Comparison of ENCODE assay signal across 8 mouse cellular contexts in genomic region chr2:152406126-152406525, GRCm38 (mm10). TPM values are rescaled to one million over a fixed set of nuclear protein-coding genes. Genes with fewer than 3 reads are reported as not detected.
A peak's percentile ranks its signal among the peaks of the same experiment; 100 is the strongest.
DNase-seq lines count a peak whose midpoint lies in the region; ATAC-seq and TF ChIP-seq lines count a peak whose summit lies in the region.

No protein-coding gene starts in this region.

- no peaks in the 10 kb centered on the region for H3K36me3 ChIP-seq in CH12.LX (replicated peaks in 1 of 2; ENCODE audit: control insufficient read depth in 1 of 2, insufficient read depth in 1 of 2, low read length in 1 of 2)
- H3K36me3 ChIP-seq in forebrain, embryonic 11.5 days (ENCODE audit: control insufficient read depth, insufficient read depth, low read length), result no peaks in the 10 kb centered on the region
- H3K36me3 ChIP-seq in heart, embryonic 16.5 days (ENCODE audit: control insufficient read depth, insufficient read depth), result no peaks in the 10 kb centered on the region
- H3K36me3 ChIP-seq in liver, embryonic 14.5 days (replicated peaks; ENCODE audit: control insufficient read depth, insufficient read depth, low read depth), result no peaks in the 10 kb centered on the region
- H3K36me3 ChIP-seq in neural tube, embryonic 12.5 days, result no peaks in the 10 kb centered on the region
- H3K36me3 ChIP-seq in stomach, postnatal 0 days (ENCODE audit: control insufficient read depth, insufficient read depth, low read length), result no peaks in the 10 kb centered on the region

- DNase-seq in CH12.LX (ENCODE audit: extremely low read depth), result peak; percentile 80
- DNase-seq in c-Kit-positive CD71-positive TER-119-negative erythroid progenitor cells, embryonic 14.5 days (ENCODE audit: low read depth), result peak; percentile 96
- DNase-seq in forebrain, embryonic 11.5 days (ENCODE audit: low spot score), result peak; percentile 97
- DNase-seq in kidney, postnatal 36 days, result peak; percentile 97 to 98
- peak; percentile 95 to 96 (median 95) for DNase-seq in liver, embryonic 14.5 days (ENCODE audit: low read depth in 3 of 3, low spot score in 3 of 3)
- peak; percentile 95 for DNase-seq in stomach, postnatal 0 days (ENCODE audit: low spot score)

- peak overlapping the region; percentile 45 for H3K4me2 ChIP-seq in CH12.LX (ENCODE audit: insufficient read depth, low read depth, poor library complexity, severe bottlenecking)
- peak overlapping the region; percentile 63 for H3K4me2 ChIP-seq in forebrain, embryonic 11.5 days (ENCODE audit: low read depth, low read length, severe bottlenecking)
- H3K4me2 ChIP-seq in heart, embryonic 16.5 days (ENCODE audit: low read depth, low read length), result peak overlapping the region; percentile 82
- peak overlapping the region; percentile 85 for H3K4me2 ChIP-seq in liver, embryonic 14.5 days (ENCODE audit: low read depth)
- H3K4me2 ChIP-seq in neural tube, embryonic 12.5 days (replicated peaks), result peak overlapping the region; percentile 64
- peak overlapping the region; percentile 61 for H3K4me2 ChIP-seq in stomach, postnatal 0 days (replicated peaks; ENCODE audit: low read depth)

- in situ Hi-C loops in CH12.LX (cut with MboI; ENCODE audit: low pct_ligation_motif_present, low pct_unique_long_range_greater_than_20kb, low sequenced_read_pairs), result no loop called here

- no peak for TF ChIP-seq EP300 in CH12.LX (IDR thresholded peaks at IDR 0.05; ENCODE audit: low read length)
- no peak for TF ChIP-seq EP300 in liver, embryonic 14.5 days (IDR thresholded peaks at IDR 0.05; ENCODE audit: low read depth)
- TF ChIP-seq EP300 in stomach, postnatal 0 days (optimal IDR thresholded peaks at IDR 0.05), result no peak

- dilution Hi-C loops in CH12.LX (cut with MboI; ENCODE audit: extremely low pct_ligation_motif_present, extremely low pct_unique_long_range_greater_than_20kb, low sequenced_read_pairs), result no loop called here

- H3K9ac ChIP-seq in CH12.LX (ENCODE audit: insufficient read depth, low read depth), result 0 out of 2 replicates have a peak overlapping the region, but pooled peaks have one; percentile 7
- peak overlapping the region; percentile 57 for H3K9ac ChIP-seq in forebrain, embryonic 11.5 days (ENCODE audit: low read length)
- peak overlapping the region; percentile 68 for H3K9ac ChIP-seq in heart, embryonic 16.5 days (ENCODE audit: low read length)
- peak overlapping the region; percentile 68 for H3K9ac ChIP-seq in liver, embryonic 14.5 days (replicated peaks)
- no peak overlapping the region for H3K9ac ChIP-seq in neural tube, embryonic 12.5 days
- peak overlapping the region; percentile 41; the same call in 1 of the 2 replicates for H3K9ac ChIP-seq in stomach, postnatal 0 days (ENCODE audit: low read length)

- H3K4me1 ChIP-seq in CH12.LX (ENCODE audit: control insufficient read depth in 1 of 2, insufficient read depth in 2 of 2), result peaks cover 3 to 9% of the 10 kb centered on the region in 2 experiments; a peak in 3 of 4 replicates
- peaks cover 21% of the 10 kb centered on the region for H3K4me1 ChIP-seq in forebrain, embryonic 11.5 days (replicated peaks; ENCODE audit: control insufficient read depth, insufficient read depth, low read length)
- peaks cover 21% of the 10 kb centered on the region for H3K4me1 ChIP-seq in heart, embryonic 16.5 days (ENCODE audit: control insufficient read depth, insufficient read depth, low read length)
- H3K4me1 ChIP-seq in liver, embryonic 14.5 days (replicated peaks; ENCODE audit: control insufficient read depth in 2 of 2, insufficient read depth in 2 of 2, low read length in 1 of 2), result peaks cover 16 to 23% of the 10 kb centered on the region in 2 experiments
- peaks cover 26% of the 10 kb centered on the region for H3K4me1 ChIP-seq in neural tube, embryonic 12.5 days
- H3K4me1 ChIP-seq in stomach, postnatal 0 days (replicated peaks; ENCODE audit: control insufficient read depth, insufficient read depth), result peaks cover 3% of the 10 kb centered on the region

- H3K9me3 ChIP-seq in CH12.LX (replicated peaks; ENCODE audit: low read length), result no peaks in the 10 kb centered on the region
- H3K9me3 ChIP-seq in forebrain, embryonic 11.5 days (ENCODE audit: control insufficient read depth, low read length), result no peaks in the 10 kb centered on the region
- no peaks in the 10 kb centered on the region for H3K9me3 ChIP-seq in heart, embryonic 16.5 days (replicated peaks; ENCODE audit: control insufficient read depth, low read length)
- no peaks in the 10 kb centered on the region for H3K9me3 ChIP-seq in liver, embryonic 14.5 days (ENCODE audit: control insufficient read depth, low read length)
- H3K9me3 ChIP-seq in neural tube, embryonic 12.5 days, result no peaks in the 10 kb centered on the region
- no peaks in the 10 kb centered on the region for H3K9me3 ChIP-seq in stomach, postnatal 0 days (ENCODE audit: control insufficient read depth, low read length)

- H3K4me3 ChIP-seq in CH12.LX (replicated peaks in 1 of 3; ENCODE audit: low read depth in 2 of 3, low read length in 2 of 3, poor library complexity in 1 of 3), result no peak overlapping the region
- peak overlapping the region; percentile 30 for H3K4me3 ChIP-seq in forebrain, embryonic 11.5 days (ENCODE audit: low read depth, low read length)
- H3K4me3 ChIP-seq in heart, embryonic 16.5 days (ENCODE audit: low read length), result peak overlapping the region; percentile 56
- peak overlapping the region; percentile 52 to 60 for H3K4me3 ChIP-seq in liver, embryonic 14.5 days (ENCODE audit: insufficient read depth in 1 of 2, low read depth in 2 of 2, low read length in 2 of 2)
- peak overlapping the region; percentile 28 for H3K4me3 ChIP-seq in neural tube, embryonic 12.5 days
- peak overlapping the region; percentile 29 for H3K4me3 ChIP-seq in stomach, postnatal 0 days (ENCODE audit: low read depth, low read length)

- TF ChIP-seq CTCF in CH12.LX (conservative IDR thresholded peaks at IDR 0.05 in 1 of 2, IDR thresholded peaks at IDR 0.05 in 1 of 2; ENCODE audit: low read depth in 2 of 2, low read length in 2 of 2), result no peak
- no peak for TF ChIP-seq CTCF in liver, embryonic 14.5 days (IDR thresholded peaks at IDR 0.05; ENCODE audit: low read depth)
- TF ChIP-seq CTCF in stomach, postnatal 0 days (IDR thresholded peaks at IDR 0.05; ENCODE audit: low read depth), result no peak

- TF ChIP-seq RAD21 in CH12.LX (IDR thresholded peaks at IDR 0.05; ENCODE audit: low read depth, low read length), result no peak

- 0% methylated on average over 19 of the region's 19 CpGs for WGBS in forebrain, embryonic 11.5 days
- 0% methylated on average over 19 of the region's 19 CpGs for WGBS in heart, embryonic 16.5 days
- 0% methylated on average over 19 of the region's 19 CpGs for WGBS in liver, embryonic 14.5 days (ENCODE audit: insufficient replicate concordance)
- WGBS in neural tube, embryonic 12.5 days, result under 1% methylated on average over 19 of the region's 19 CpGs
- under 1% methylated on average over 19 of the region's 19 CpGs for WGBS in stomach, postnatal 0 days

- H3K79me2 ChIP-seq in CH12.LX (replicated peaks; ENCODE audit: control insufficient read depth, extremely low read depth, insufficient read depth, poor library complexity, severe bottlenecking), result no peaks in the 10 kb centered on the region

- TF ChIP-seq POLR2A in CH12.LX (IDR thresholded peaks at IDR 0.05; ENCODE audit: low read depth, low read length), result no peak

- H3K27me3 ChIP-seq in CH12.LX (replicated peaks), result peaks cover 37% of the 10 kb centered on the region
- H3K27me3 ChIP-seq in forebrain, embryonic 11.5 days (ENCODE audit: control insufficient read depth, insufficient read depth, low read length), result no peaks in the 10 kb centered on the region
- no peaks in the 10 kb centered on the region for H3K27me3 ChIP-seq in heart, embryonic 16.5 days (ENCODE audit: control insufficient read depth, insufficient read depth, low read length)
- no peaks in the 10 kb centered on the region for H3K27me3 ChIP-seq in liver, embryonic 14.5 days (ENCODE audit: control insufficient read depth, insufficient read depth, low read length)
- no peaks in the 10 kb centered on the region for H3K27me3 ChIP-seq in neural tube, embryonic 12.5 days (replicated peaks)
- H3K27me3 ChIP-seq in stomach, postnatal 0 days (ENCODE audit: control insufficient read depth, insufficient read depth, low read length), result no peaks in the 10 kb centered on the region

- no peak overlapping the region for H3K27ac ChIP-seq in CH12.LX (ENCODE audit: insufficient read depth, low read depth)
- peak overlapping the region; percentile 75 for H3K27ac ChIP-seq in forebrain, embryonic 11.5 days (ENCODE audit: low read depth, low read length)
- peak overlapping the region; percentile 75 for H3K27ac ChIP-seq in heart, embryonic 16.5 days (ENCODE audit: low read length)
- H3K27ac ChIP-seq in liver, embryonic 14.5 days, result peak overlapping the region; percentile 36; the same call in 1 of the 2 replicates
- H3K27ac ChIP-seq in neural tube, embryonic 12.5 days, result peak overlapping the region; percentile 57; the same call in 1 of the 2 replicates
- peak overlapping the region; percentile 67 for H3K27ac ChIP-seq in stomach, postnatal 0 days (replicated peaks)

- ATAC-seq in forebrain, embryonic 11.5 days (replicated peaks; ENCODE audit: low FRiP score), result peak; percentile 95
- peak; percentile 94 for ATAC-seq in heart, embryonic 16.5 days (replicated peaks; ENCODE audit: extremely low read depth, insufficient read depth, low FRiP score)
- ATAC-seq in liver, embryonic 14.5 days (ENCODE audit: insufficient read depth), result peak; percentile 99
- peak; percentile 95 for ATAC-seq in neural tube, embryonic 12.5 days (ENCODE audit: low FRiP score, low read depth)
- ATAC-seq in stomach, postnatal 0 days (ENCODE audit: low FRiP score, low TSS enrichment), result peak; percentile 97

RNA-seq across cellular contexts. Expression of gene Sox12, which starts 8.3 kb away (rescaled TPM):
- total RNA-seq in CH12.LX (2012; rRNA removed) (not detected in 2 replicates), CH12.LX (2014; rRNA removed) (not detected in 2 replicates)
- polyA plus RNA-seq in CH12.LX (2012; ENCODE audit: insufficient read length, low read depth), result 0.09 TPM in 1 of 2 replicates, not detected in the other
- polyA plus RNA-seq in forebrain, embryonic 11.5 days (2014; fragmentation: Nextera tagmentation; extraction: Ambion mirVana), result 20.4 and 22.9 TPM in 2 replicates
- polyA plus RNA-seq in heart, embryonic 16.5 days (2015; fragmentation: Nextera tagmentation; extraction: Ambion mirVana), result 5.4 and 7.3 TPM in 2 replicates
- polyA plus RNA-seq in liver, embryonic 14.5 days (2012; rRNA removed), result 4.4 TPM in 2 replicates
- 1.4 and 1.9 TPM in 2 replicates for polyA plus RNA-seq in liver, embryonic 14.5 days (2014; fragmentation: Nextera tagmentation; extraction: Ambion mirVana)
- polyA plus RNA-seq in neural tube, embryonic 12.5 days (2016; fragmentation: Nextera tagmentation; extraction: Ambion mirVana), result 18.5 and 18.9 TPM in 2 replicates
- polyA plus RNA-seq in stomach, postnatal 0 days (2015; fragmentation: Nextera tagmentation; extraction: Ambion mirVana), result 2.7 and 3.0 TPM in 2 replicates

RNA-seq across cellular contexts. Expression of gene Zcchc3, which starts 8.7 kb away (rescaled TPM):
- total RNA-seq in CH12.LX (2012; rRNA removed) (not detected in 2 replicates), CH12.LX (2014; rRNA removed) (not detected in 2 replicates)
- not detected in 2 replicates for polyA plus RNA-seq in CH12.LX (2012; ENCODE audit: insufficient read length, low read depth)
- 59.4 and 63.9 TPM in 2 replicates for polyA plus RNA-seq in forebrain, embryonic 11.5 days (2014; fragmentation: Nextera tagmentation; extraction: Ambion mirVana)
- 24.3 and 26.0 TPM in 2 replicates for polyA plus RNA-seq in heart, embryonic 16.5 days (2015; fragmentation: Nextera tagmentation; extraction: Ambion mirVana)
- polyA plus RNA-seq in liver, embryonic 14.5 days (2012; rRNA removed), result 7.6 and 9.1 TPM in 2 replicates
- 8.7 and 10.7 TPM in 2 replicates for polyA plus RNA-seq in liver, embryonic 14.5 days (2014; fragmentation: Nextera tagmentation; extraction: Ambion mirVana)
- polyA plus RNA-seq in neural tube, embryonic 12.5 days (2016; fragmentation: Nextera tagmentation; extraction: Ambion mirVana), result 47.9 and 49.8 TPM in 2 replicates
- 14.8 and 15.6 TPM in 2 replicates for polyA plus RNA-seq in stomach, postnatal 0 days (2015; fragmentation: Nextera tagmentation; extraction: Ambion mirVana)

RNA-seq across cellular contexts. Expression of gene 6820408C15Rik, which starts 9.3 kb away (rescaled TPM):
- total RNA-seq in CH12.LX (2012; rRNA removed), result not detected in 2 replicates
- not detected in 2 replicates for total RNA-seq in CH12.LX (2014; rRNA removed)
- polyA plus RNA-seq in CH12.LX (2012; ENCODE audit: insufficient read length, low read depth), result not detected in 2 replicates
- 0.41 and 0.79 TPM in 2 replicates for polyA plus RNA-seq in forebrain, embryonic 11.5 days (2014; fragmentation: Nextera tagmentation; extraction: Ambion mirVana)
- polyA plus RNA-seq in heart, embryonic 16.5 days (2015; fragmentation: Nextera tagmentation; extraction: Ambion mirVana), result 3.5 TPM in 2 replicates
- 0.15 and 0.19 TPM in 2 replicates for polyA plus RNA-seq in liver, embryonic 14.5 days (2012; rRNA removed)
- polyA plus RNA-seq in liver, embryonic 14.5 days (2014; fragmentation: Nextera tagmentation; extraction: Ambion mirVana), result 0.11 and 0.23 TPM in 2 replicates
- polyA plus RNA-seq in neural tube, embryonic 12.5 days (2016; fragmentation: Nextera tagmentation; extraction: Ambion mirVana), result 0.53 and 0.61 TPM in 2 replicates
- polyA plus RNA-seq in stomach, postnatal 0 days (2015; fragmentation: Nextera tagmentation; extraction: Ambion mirVana), result 0.38 TPM in 2 replicates

RNA-seq across cellular contexts. Expression of gene Nrsn2, which starts 29.7 kb away (rescaled TPM):
- total RNA-seq in CH12.LX (2012; rRNA removed) (not detected in 2 replicates), CH12.LX (2014; rRNA removed) (not detected in 2 replicates)
- not detected in 2 replicates for polyA plus RNA-seq in CH12.LX (2012; ENCODE audit: insufficient read length, low read depth)
- polyA plus RNA-seq in forebrain, embryonic 11.5 days (2014; fragmentation: Nextera tagmentation; extraction: Ambion mirVana), result 6.3 and 7.6 TPM in 2 replicates
- 1.2 and 1.3 TPM in 2 replicates for polyA plus RNA-seq in heart, embryonic 16.5 days (2015; fragmentation: Nextera tagmentation; extraction: Ambion mirVana)
- polyA plus RNA-seq in liver, embryonic 14.5 days (2012; rRNA removed), result not detected in 2 replicates
- not detected in 2 replicates for polyA plus RNA-seq in liver, embryonic 14.5 days (2014; fragmentation: Nextera tagmentation; extraction: Ambion mirVana)
- polyA plus RNA-seq in neural tube, embryonic 12.5 days (2016; fragmentation: Nextera tagmentation; extraction: Ambion mirVana), result 14.7 and 16.5 TPM in 2 replicates
- polyA plus RNA-seq in stomach, postnatal 0 days (2015; fragmentation: Nextera tagmentation; extraction: Ambion mirVana), result 1.1 and 1.5 TPM in 2 replicates

RNA-seq across cellular contexts. Expression of gene Defb23, which starts 58.3 kb away (rescaled TPM):
- total RNA-seq in CH12.LX (2012; rRNA removed) (not detected in 2 replicates), CH12.LX (2014; rRNA removed) (not detected in 2 replicates)
- polyA plus RNA-seq in CH12.LX (2012; ENCODE audit: insufficient read length, low read depth), result not detected in 2 replicates
- not detected in 2 replicates for polyA plus RNA-seq in forebrain, embryonic 11.5 days (2014; fragmentation: Nextera tagmentation; extraction: Ambion mirVana)
- polyA plus RNA-seq in heart, embryonic 16.5 days (2015; fragmentation: Nextera tagmentation; extraction: Ambion mirVana), result not detected in 2 replicates
- not detected in 2 replicates for polyA plus RNA-seq in liver, embryonic 14.5 days (2012; rRNA removed)
- not detected in 2 replicates for polyA plus RNA-seq in liver, embryonic 14.5 days (2014; fragmentation: Nextera tagmentation; extraction: Ambion mirVana)
- not detected in 2 replicates for polyA plus RNA-seq in neural tube, embryonic 12.5 days (2016; fragmentation: Nextera tagmentation; extraction: Ambion mirVana)
- not detected in 2 replicates for polyA plus RNA-seq in stomach, postnatal 0 days (2015; fragmentation: Nextera tagmentation; extraction: Ambion mirVana)

Comparison
In these comparisons a context has a peak if more than half of its experiments do, and no peak if none do; other contexts are left out.
1. H3K4me3 ChIP-seq: peak in forebrain, embryonic 11.5 days (single experiment), heart, embryonic 16.5 days (single experiment), liver, embryonic 14.5 days (2 of 2), neural tube, embryonic 12.5 days (single experiment) and stomach, postnatal 0 days (single experiment); none in CH12.LX (0 of 3).
2. Peak in every context shown above with its lines, with median percentiles within 50 percentile points of each other: DNase-seq, H3K4me2 ChIP-seq and ATAC-seq.